Mouse (Mus musculus): ENCODE results near the gene Fosl2. TPM values are rescaled to one million over a fixed set of nuclear protein-coding genes. Genes with fewer than 3 reads are reported as not detected.

Gene Fosl2
- polyA plus RNA-seq, 1 experiment from 2014 or later: 0.48 TPM

- Histone ChIP-seq H3K27ac (ENCODE audit: low read depth, low read length) (no peak overlapping the region), H3K4me3 (ENCODE audit: low read depth, low read length) (no peak overlapping the region), H3K9me3 (ENCODE audit: control insufficient read depth, low read length) (no peaks in the 10 kb centered on the region), H3K4me2 (ENCODE audit: low read depth) (no peak overlapping the region), H3K4me1 (ENCODE audit: control insufficient read depth, insufficient read depth, low read length) (no peaks in the 10 kb centered on the region), H3K36me3 (ENCODE audit: control insufficient read depth, insufficient read depth, low read length) (no peaks in the 10 kb centered on the region), H3K27me3 (ENCODE audit: control insufficient read depth, insufficient read depth, low read length) (peaks cover 8% of the 10 kb centered on the region), H3K9ac (ENCODE audit: low read length) (no peak overlapping the region)
- no peak for DNase-seq (ENCODE audit: low spot score)
- 59% methylated on average over 3 of the region's 3 CpGs for WGBS
- no peak for ATAC-seq (ENCODE audit: insufficient read depth, low FRiP score, low TSS enrichment)
Measured at GRCm38 (mm10) chr5:32127226-32127625, 8.4 kb upstream of the Fosl2 start.

- no peak overlapping the region for H3K4me3 ChIP-seq (ENCODE audit: low read depth, low read length)
- no peak overlapping the region for H3K27ac ChIP-seq (ENCODE audit: low read depth, low read length)
- H3K9ac ChIP-seq (ENCODE audit: low read length): no peak overlapping the region
- H3K36me3 ChIP-seq (ENCODE audit: control insufficient read depth, insufficient read depth, low read length): no peaks in the 10 kb centered on the region
- WGBS: 48% methylated on average over 3 of the region's 3 CpGs
- H3K4me1 ChIP-seq (ENCODE audit: control insufficient read depth, insufficient read depth, low read length): no peaks in the 10 kb centered on the region
- no peak overlapping the region for H3K4me2 ChIP-seq (ENCODE audit: low read depth)
- peaks cover 15% of the 10 kb centered on the region for H3K27me3 ChIP-seq (ENCODE audit: control insufficient read depth, insufficient read depth, low read length)
- H3K9me3 ChIP-seq (ENCODE audit: control insufficient read depth, low read length): no peaks in the 10 kb centered on the region
- ATAC-seq (ENCODE audit: insufficient read depth, low FRiP score, low TSS enrichment): no peak
- no peak for DNase-seq (ENCODE audit: low spot score)
Measured at GRCm38 (mm10) chr5:32127927-32128326, 7.7 kb upstream of the Fosl2 start.

GRCm38 (mm10) chr5:32132971-32133501 is 2.6 kb upstream of the Fosl2 start:
- ATAC-seq (ENCODE audit: insufficient read depth, low FRiP score, low TSS enrichment): no peak
- WGBS: under 1% methylated on average over 37 of the region's 48 CpGs
- H3K27me3 ChIP-seq (ENCODE audit: control insufficient read depth, insufficient read depth, low read length): peaks cover 50% of the 10 kb centered on the region

GRCm38 (mm10) chr5:32133549-32134004 is 2.0 kb upstream of the Fosl2 start:
- peak; percentile 54 for DNase-seq (ENCODE audit: low spot score)
- Histone ChIP-seq H3K27me3 (ENCODE audit: control insufficient read depth, insufficient read depth, low read length) (peaks cover 50% of the 10 kb centered on the region), H3K27ac (ENCODE audit: low read depth, low read length) (no peak overlapping the region), H3K9me3 (ENCODE audit: control insufficient read depth, low read length) (no peaks in the 10 kb centered on the region), H3K9ac (ENCODE audit: low read length) (peak overlapping the region; percentile 55), H3K4me1 (ENCODE audit: control insufficient read depth, insufficient read depth, low read length) (peaks cover 6% of the 10 kb centered on the region; the same call in 1 of the 2 replicates), H3K4me3 (ENCODE audit: low read depth, low read length) (peak overlapping the region; percentile 54), H3K4me2 (ENCODE audit: low read depth) (peak overlapping the region; percentile 91), H3K36me3 (ENCODE audit: control insufficient read depth, insufficient read depth, low read length) (no peaks in the 10 kb centered on the region)
- ATAC-seq (ENCODE audit: insufficient read depth, low FRiP score, low TSS enrichment): no peak
- 0% methylated on average over 20 of the region's 20 CpGs for WGBS

More at GRCm38 (mm10) chr5:32132971-32133501, 2.6 kb upstream of the Fosl2 start:
- no peaks in the 10 kb centered on the region for H3K36me3 ChIP-seq (ENCODE audit: control insufficient read depth, insufficient read depth, low read length)
- peaks cover 6% of the 10 kb centered on the region; the same call in 1 of the 2 replicates for H3K4me1 ChIP-seq (ENCODE audit: control insufficient read depth, insufficient read depth, low read length)
- peak overlapping the region; percentile 54 for H3K4me3 ChIP-seq (ENCODE audit: low read depth, low read length)
- no peaks in the 10 kb centered on the region for H3K9me3 ChIP-seq (ENCODE audit: control insufficient read depth, low read length)
- peak overlapping the region; percentile 91 for H3K4me2 ChIP-seq (ENCODE audit: low read depth)
- H3K9ac ChIP-seq (ENCODE audit: low read length): peak overlapping the region; percentile 55
- 0 out of 2 replicates have a peak overlapping the region, but pooled peaks have one; percentile 14 for H3K27ac ChIP-seq (ENCODE audit: low read depth, low read length)
- peak; percentile 68 for DNase-seq (ENCODE audit: low spot score)

- H3K9ac ChIP-seq (ENCODE audit: low read length): no peak overlapping the region
- no peak for DNase-seq (ENCODE audit: low spot score)
Measured at GRCm38 (mm10) chr5:32134051-32134732, 1.4 kb upstream of the Fosl2 start.

GRCm38 (mm10) chr5:32134903-32135335 is 682 bp upstream of the Fosl2 start:
- Histone ChIP-seq H3K9ac (ENCODE audit: low read length) (peak overlapping the region; percentile 58), H3K4me2 (ENCODE audit: low read depth) (peak overlapping the region; percentile 94), H3K27me3 (ENCODE audit: control insufficient read depth, insufficient read depth, low read length) (peaks cover 52% of the 10 kb centered on the region), H3K9me3 (ENCODE audit: control insufficient read depth, low read length) (no peaks in the 10 kb centered on the region), H3K4me3 (ENCODE audit: low read depth, low read length) (peak overlapping the region; percentile 52), H3K36me3 (ENCODE audit: control insufficient read depth, insufficient read depth, low read length) (no peaks in the 10 kb centered on the region), H3K27ac (ENCODE audit: low read depth, low read length) (0 out of 2 replicates have a peak overlapping the region, but pooled peaks have one; percentile 34), H3K4me1 (ENCODE audit: control insufficient read depth, insufficient read depth, low read length) (peaks cover 6% of the 10 kb centered on the region; the same call in 1 of the 2 replicates)
- WGBS: 0% methylated on average over 35 of the region's 54 CpGs
- peak; percentile 51 for ATAC-seq (ENCODE audit: insufficient read depth, low FRiP score, low TSS enrichment)
- DNase-seq (ENCODE audit: low spot score): no peak

More at GRCm38 (mm10) chr5:32134051-32134732, 1.4 kb upstream of the Fosl2 start:
- ATAC-seq (ENCODE audit: insufficient read depth, low FRiP score, low TSS enrichment): no peak
- Histone ChIP-seq H3K27me3 (ENCODE audit: control insufficient read depth, insufficient read depth, low read length) (peaks cover 52% of the 10 kb centered on the region), H3K4me2 (ENCODE audit: low read depth) (peak overlapping the region; percentile 94), H3K27ac (ENCODE audit: low read depth, low read length) (no peak overlapping the region), H3K36me3 (ENCODE audit: control insufficient read depth, insufficient read depth, low read length) (no peaks in the 10 kb centered on the region), H3K9me3 (ENCODE audit: control insufficient read depth, low read length) (no peaks in the 10 kb centered on the region), H3K4me1 (ENCODE audit: control insufficient read depth, insufficient read depth, low read length) (peaks cover 6% of the 10 kb centered on the region; the same call in 1 of the 2 replicates), H3K4me3 (ENCODE audit: low read depth, low read length) (peak overlapping the region; percentile 54)
- 3% methylated on average over 21 of the region's 21 CpGs for WGBS

- Histone ChIP-seq H3K27me3 (ENCODE audit: control insufficient read depth, insufficient read depth, low read length) (peaks cover 52% of the 10 kb centered on the region), H3K9ac (ENCODE audit: low read length) (peak overlapping the region; percentile 58), H3K36me3 (ENCODE audit: control insufficient read depth, insufficient read depth, low read length) (no peaks in the 10 kb centered on the region), H3K9me3 (ENCODE audit: control insufficient read depth, low read length) (no peaks in the 10 kb centered on the region), H3K4me2 (ENCODE audit: low read depth) (peak overlapping the region; percentile 94), H3K4me1 (ENCODE audit: control insufficient read depth, insufficient read depth, low read length) (peaks cover 6% of the 10 kb centered on the region; the same call in 1 of the 2 replicates), H3K27ac (ENCODE audit: low read depth, low read length) (peak overlapping the region; percentile 29; the same call in 1 of the 2 replicates), H3K4me3 (ENCODE audit: low read depth, low read length) (peak overlapping the region; percentile 52)
- ATAC-seq (ENCODE audit: insufficient read depth, low FRiP score, low TSS enrichment) (no peak), DNase-seq (ENCODE audit: low spot score) (peak; percentile 51)
- under 1% methylated on average over 63 of the region's 63 CpGs for WGBS
Measured at GRCm38 (mm10) chr5:32136301-32136863, 781 bp downstream of the Fosl2 start.

- no peaks in the 10 kb centered on the region for H3K9me3 ChIP-seq (ENCODE audit: control insufficient read depth, low read length)
- H3K36me3 ChIP-seq (ENCODE audit: control insufficient read depth, insufficient read depth, low read length): no peaks in the 10 kb centered on the region
- ATAC-seq (ENCODE audit: insufficient read depth, low FRiP score, low TSS enrichment) (no peak), DNase-seq (ENCODE audit: low spot score) (no peak)
- peaks cover 45% of the 10 kb centered on the region for H3K27me3 ChIP-seq (ENCODE audit: control insufficient read depth, insufficient read depth, low read length)
- no peak overlapping the region for H3K27ac ChIP-seq (ENCODE audit: low read depth, low read length)
- peak overlapping the region; percentile 94 for H3K4me2 ChIP-seq (ENCODE audit: low read depth)
- H3K4me1 ChIP-seq (ENCODE audit: control insufficient read depth, insufficient read depth, low read length): peaks cover 6% of the 10 kb centered on the region; the same call in 1 of the 2 replicates
- no peak overlapping the region for H3K9ac ChIP-seq (ENCODE audit: low read length)
- peak overlapping the region; percentile 52 for H3K4me3 ChIP-seq (ENCODE audit: low read depth, low read length)
- WGBS: 2% methylated on average over 12 of the region's 12 CpGs
Measured at GRCm38 (mm10) chr5:32137106-32137522, 1.5 kb downstream of the Fosl2 start.
